Mouse (Mus musculus) liver, embryonic 11.5 days (tissue): ENCODE measurements at regions not wholly inside any gene's neighbourhood (a gene's known extent, or its start where the extent isn't known, plus 50 kb on each side); places are given as distances from the start of the nearest gene placed in this dataset.

Experiments used
- ATAC-seq: fragments of 200-750 bp; cut with Nextera tagmentation; replicated peaks from 2 replicates; pipeline ENCODE4 v1.8.0; 2017; ENCODE audit warnings: moderate number of reproducible peaks, mild to moderate bottlenecking, moderate TSS enrichment, moderate library complexity; ENCODE audit not compliant: low FRiP score
- DNase-seq: peaks from one replicate; pipeline ENCODE4 v3.0.0-alpha.2; 2017; ENCODE audit warnings: low spot score
- H3K27ac ChIP-seq: fragments of 300-500 bp; sonication (generic); 2 replicates; pipeline ENCODE4 v1.5.1; 2014; ENCODE audit warnings: mild to moderate bottlenecking, low read depth, low read length, control low read depth
- H3K27me3 ChIP-seq: fragments of 300-500 bp; sonication (generic); replicated peaks from 2 replicates; pipeline ENCODE4 v1.6.1; 2014; ENCODE audit warnings: low read length, mixed read lengths; ENCODE audit not compliant: control insufficient read depth, insufficient read depth
- H3K36me3 ChIP-seq: fragments of 300-500 bp; sonication (generic); 2 replicates; pipeline ENCODE4 v1.6.1; 2014; ENCODE audit warnings: mild to moderate bottlenecking, low read length, moderate library complexity, mixed read lengths; ENCODE audit not compliant: control insufficient read depth, insufficient read depth
- H3K4me1 ChIP-seq: fragments of 300-500 bp; sonication (generic); replicated peaks from 2 replicates; pipeline ENCODE4 v1.6.1; 2014; ENCODE audit warnings: low read length, mixed read lengths; ENCODE audit not compliant: control insufficient read depth, insufficient read depth
- H3K4me2 ChIP-seq: fragments of 300-500 bp; sonication (generic); 2 replicates; pipeline ENCODE4 v1.6.1; 2014; ENCODE audit warnings: mild to moderate bottlenecking, control low read depth, moderate library complexity
- H3K4me3 ChIP-seq: fragments of 300-500 bp; sonication (generic); 2 replicates; pipeline ENCODE4 v1.5.1; 2014; ENCODE audit warnings: low read depth, low read length, control low read depth
- H3K9ac ChIP-seq: fragments of 300-500 bp; sonication (generic); 2 replicates; pipeline ENCODE4 v1.6.1; 2014; ENCODE audit warnings: low read depth, low read length, control low read depth
- H3K9me3 ChIP-seq: fragments of 300-500 bp; sonication (generic); 2 replicates; pipeline ENCODE4 v1.6.1; 2016; ENCODE audit warnings: low read length, inconsistent platforms, mixed read lengths; ENCODE audit not compliant: control insufficient read depth
- WGBS: fragments of 180-500 bp; shearing (Covaris S2); extraction: QIAGEN DNeasy Blood & Tissue Kit; methylation state at CpG from one replicate; pipeline ENCODE4 v1.1.7; 2014; 5-methylcytosine and 5-hydroxymethylcytosine counted together

GRCm38 (mm10) chr12:12882931-12883553 is 58.7 kb downstream of the Mycn start:
- no peak for ATAC-seq
- H3K36me3 ChIP-seq: no peaks in the 10 kb centered on the region
- H3K9me3 ChIP-seq: no peaks in the 10 kb centered on the region
- no peaks in the 10 kb centered on the region for H3K27me3 ChIP-seq
- H3K27ac ChIP-seq: no peak overlapping the region
- no peak overlapping the region for H3K4me3 ChIP-seq
- no peak overlapping the region for H3K4me2 ChIP-seq
- no peak for DNase-seq
- H3K4me1 ChIP-seq: no peaks in the 10 kb centered on the region
- WGBS: 72% methylated on average over 5 of the region's 5 CpGs
- no peak overlapping the region for H3K9ac ChIP-seq

- Histone ChIP-seq H3K4me1 (no peaks in the 10 kb centered on the region), H3K9me3 (no peaks in the 10 kb centered on the region), H3K36me3 (no peaks in the 10 kb centered on the region), H3K27me3 (no peaks in the 10 kb centered on the region), H3K4me3 (no peak overlapping the region), H3K27ac (no peak overlapping the region), H3K4me2 (no peak overlapping the region), H3K9ac (no peak overlapping the region)
- 92% methylated on average over 2 of the region's 2 CpGs for WGBS
- ATAC-seq (no peak), DNase-seq (no peak)
Observed at GRCm38 (mm10) chr12:12878031-12878430, 63.7 kb downstream of the Mycn start.

- no peak overlapping the region for H3K27ac ChIP-seq
- no peak overlapping the region for H3K4me2 ChIP-seq
- 78% methylated on average over 5 of the region's 5 CpGs for WGBS
- ATAC-seq: no peak
- DNase-seq: no peak
- H3K9ac ChIP-seq: no peak overlapping the region
- H3K9me3 ChIP-seq: no peaks in the 10 kb centered on the region
- H3K36me3 ChIP-seq: no peaks in the 10 kb centered on the region
- H3K27me3 ChIP-seq: no peaks in the 10 kb centered on the region
- no peaks in the 10 kb centered on the region for H3K4me1 ChIP-seq
- H3K4me3 ChIP-seq: no peak overlapping the region
Observed at GRCm38 (mm10) chr12:12877539-12877938, 64.2 kb downstream of the Mycn start.

GRCm38 (mm10) chr12:12875976-12876745 is 65.6 kb downstream of the Mycn start:
- Histone ChIP-seq H3K4me1 (no peaks in the 10 kb centered on the region), H3K36me3 (no peaks in the 10 kb centered on the region), H3K27me3 (no peaks in the 10 kb centered on the region), H3K9ac (no peak overlapping the region), H3K9me3 (no peaks in the 10 kb centered on the region), H3K4me2 (no peak overlapping the region), H3K27ac (no peak overlapping the region), H3K4me3 (no peak overlapping the region)
- no peak for ATAC-seq
- 78% methylated on average over 12 of the region's 12 CpGs for WGBS
- no peak for DNase-seq

GRCm38 (mm10) chr12:12873551-12873950 is 68.2 kb downstream of the Mycn start:
- ATAC-seq (no peak), DNase-seq (no peak)
- Histone ChIP-seq H3K4me1 (no peaks in the 10 kb centered on the region), H3K36me3 (no peaks in the 10 kb centered on the region), H3K4me3 (no peak overlapping the region), H3K4me2 (no peak overlapping the region), H3K9ac (no peak overlapping the region), H3K9me3 (no peaks in the 10 kb centered on the region), H3K27me3 (no peaks in the 10 kb centered on the region), H3K27ac (no peak overlapping the region)
- WGBS: 87% methylated on average over 11 of the region's 11 CpGs

- Histone ChIP-seq H3K27ac (no peak overlapping the region), H3K4me2 (no peak overlapping the region), H3K9ac (no peak overlapping the region), H3K4me1 (no peaks in the 10 kb centered on the region), H3K4me3 (no peak overlapping the region), H3K36me3 (no peaks in the 10 kb centered on the region), H3K9me3 (no peaks in the 10 kb centered on the region), H3K27me3 (no peaks in the 10 kb centered on the region)
- ATAC-seq (no peak), DNase-seq (no peak)
- WGBS: 72% methylated on average over 4 of the region's 4 CpGs
Observed at GRCm38 (mm10) chr12:12872974-12873373, 68.7 kb downstream of the Mycn start.

GRCm38 (mm10) chr12:12871272-12871671 is 70.4 kb downstream of the Mycn start:
- 70% methylated on average over 4 of the region's 4 CpGs for WGBS
- Histone ChIP-seq H3K36me3 (no peaks in the 10 kb centered on the region), H3K27ac (no peak overlapping the region), H3K9me3 (no peaks in the 10 kb centered on the region), H3K4me3 (no peak overlapping the region), H3K4me1 (no peaks in the 10 kb centered on the region), H3K9ac (no peak overlapping the region), H3K27me3 (no peaks in the 10 kb centered on the region), H3K4me2 (no peak overlapping the region)
- ATAC-seq: no peak
- DNase-seq: no peak

GRCm38 (mm10) chr12:12866590-12866989 is 75.1 kb downstream of the Mycn start:
- H3K36me3 ChIP-seq: no peaks in the 10 kb centered on the region
- DNase-seq: no peak
- no peaks in the 10 kb centered on the region for H3K9me3 ChIP-seq
- H3K27ac ChIP-seq: no peak overlapping the region
- H3K4me2 ChIP-seq: no peak overlapping the region
- ATAC-seq: no peak
- no peak overlapping the region for H3K4me3 ChIP-seq
- no peaks in the 10 kb centered on the region for H3K27me3 ChIP-seq
- no peak overlapping the region for H3K9ac ChIP-seq
- no peaks in the 10 kb centered on the region for H3K4me1 ChIP-seq
- WGBS: 69% methylated on average over 10 of the region's 10 CpGs

GRCm38 (mm10) chr12:12850681-12851080 is 91.0 kb downstream of the Mycn start:
- no peaks in the 10 kb centered on the region for H3K9me3 ChIP-seq
- H3K27me3 ChIP-seq: no peaks in the 10 kb centered on the region
- no peak overlapping the region for H3K27ac ChIP-seq
- no peak overlapping the region for H3K4me2 ChIP-seq
- ATAC-seq: no peak
- H3K4me1 ChIP-seq: no peaks in the 10 kb centered on the region
- H3K36me3 ChIP-seq: no peaks in the 10 kb centered on the region
- H3K9ac ChIP-seq: no peak overlapping the region
- DNase-seq: no peak
- 41% methylated on average over 2 of the region's 2 CpGs for WGBS
- H3K4me3 ChIP-seq: no peak overlapping the region
